Mouse (Mus musculus): Measurements from ENCODE around the gene C1rl. TPM values are rescaled to one million over a fixed set of nuclear protein-coding genes. Genes with fewer than 3 reads are reported as not detected.

C1rl gene
- polyA plus RNA-seq, 1 experiment = 0.50 TPM

GRCm38 (mm10) chr6:124484851-124485250 lies 8.1 kb upstream of the C1rl start:
- H3K27me3 ChIP-seq (ENCODE audit: control insufficient read depth, insufficient read depth, insufficient read length) = no peaks in the 10 kb centered on the region
- H3K79me2 ChIP-seq (ENCODE audit: control insufficient read depth, insufficient read depth) = no peaks in the 10 kb centered on the region
- no peaks in the 10 kb centered on the region for H3K79me3 ChIP-seq (ENCODE audit: low read depth)
- H3K36me3 ChIP-seq (ENCODE audit: control insufficient read depth, insufficient read depth) = no peaks in the 10 kb centered on the region
- no peak overlapping the region for H3ac ChIP-seq (ENCODE audit: control insufficient read depth, insufficient read length, low read depth)
- no peak overlapping the region for H3K4me3 ChIP-seq (ENCODE audit: insufficient read depth, poor library complexity, severe bottlenecking)
- no peak for TF ChIP-seq CTCF (IDR thresholded peaks at IDR 0.05; ENCODE audit: control insufficient read depth, insufficient read depth, insufficient read length)
- no peak for TF ChIP-seq MAX (IDR thresholded peaks at IDR 0.05)
- TF ChIP-seq USF1 (IDR thresholded peaks at IDR 0.05; ENCODE audit: low read depth) = peak; percentile 37
- no peak for TF ChIP-seq CEBPB (IDR thresholded peaks at IDR 0.05; ENCODE audit: low read depth)
- TF ChIP-seq MYOD1 (IDR thresholded peaks at IDR 0.05; ENCODE audit: control insufficient read depth, insufficient read length, low read depth) = no peak
- TF ChIP-seq MYOG (IDR thresholded peaks at IDR 0.05; ENCODE audit: control insufficient read depth, extremely low read depth, insufficient read length) = no peak
- peak; percentile 57 for TF ChIP-seq FOSL1 (IDR thresholded peaks at IDR 0.05; ENCODE audit: insufficient read depth, low read length, poor library complexity, severe bottlenecking)

GRCm38 (mm10) chr6:124485414-124486144 lies 7.3 kb upstream of the C1rl start:
- no peaks in the 10 kb centered on the region for H3K36me3 ChIP-seq (ENCODE audit: control insufficient read depth, insufficient read depth)
- H3K27me3 ChIP-seq (ENCODE audit: control insufficient read depth, insufficient read depth, insufficient read length) = no peaks in the 10 kb centered on the region
- H3K79me2 ChIP-seq (ENCODE audit: control insufficient read depth, insufficient read depth) = no peaks in the 10 kb centered on the region
- no peak for TF ChIP-seq MYOG (IDR thresholded peaks at IDR 0.05; ENCODE audit: control insufficient read depth, extremely low read depth, insufficient read length)
- TF ChIP-seq CEBPB (IDR thresholded peaks at IDR 0.05; ENCODE audit: low read depth) = no peak
- TF ChIP-seq CTCF (IDR thresholded peaks at IDR 0.05; ENCODE audit: control insufficient read depth, insufficient read depth, insufficient read length) = no peak
- TF ChIP-seq USF1 (IDR thresholded peaks at IDR 0.05; ENCODE audit: low read depth) = no peak
- TF ChIP-seq MAX (IDR thresholded peaks at IDR 0.05) = no peak
- H3ac ChIP-seq (ENCODE audit: control insufficient read depth, insufficient read length, low read depth) = peak overlapping the region; percentile 51
- H3K4me3 ChIP-seq (ENCODE audit: insufficient read depth, poor library complexity, severe bottlenecking) = peak overlapping the region; percentile 7
- no peaks in the 10 kb centered on the region for H3K79me3 ChIP-seq (ENCODE audit: low read depth)

- Histone ChIP-seq H3ac (ENCODE audit: control insufficient read depth, insufficient read length, low read depth) (no peak overlapping the region), H3K36me3 (ENCODE audit: control insufficient read depth, insufficient read depth) (no peaks in the 10 kb centered on the region), H3K79me2 (ENCODE audit: control insufficient read depth, insufficient read depth) (no peaks in the 10 kb centered on the region), H3K27me3 (ENCODE audit: control insufficient read depth, insufficient read depth, insufficient read length) (no peaks in the 10 kb centered on the region), H3K79me3 (ENCODE audit: low read depth) (no peaks in the 10 kb centered on the region), H3K4me3 (ENCODE audit: insufficient read depth, poor library complexity, severe bottlenecking) (no peak overlapping the region)
- no peak for TF ChIP-seq MYOD1 (IDR thresholded peaks at IDR 0.05; ENCODE audit: control insufficient read depth, insufficient read length, low read depth)
Measured at GRCm38 (mm10) chr6:124487509-124487908, 5.4 kb upstream of the C1rl start.

- Histone ChIP-seq H3ac (ENCODE audit: control insufficient read depth, insufficient read length, low read depth) (no peak overlapping the region), H3K27me3 (ENCODE audit: control insufficient read depth, insufficient read depth, insufficient read length) (no peaks in the 10 kb centered on the region), H3K79me2 (ENCODE audit: control insufficient read depth, insufficient read depth) (no peaks in the 10 kb centered on the region), H3K36me3 (ENCODE audit: control insufficient read depth, insufficient read depth) (no peaks in the 10 kb centered on the region), H3K79me3 (ENCODE audit: low read depth) (no peaks in the 10 kb centered on the region), H3K4me3 (ENCODE audit: insufficient read depth, poor library complexity, severe bottlenecking) (no peak overlapping the region)
- TF ChIP-seq CTCF (IDR thresholded peaks at IDR 0.05; ENCODE audit: control insufficient read depth, insufficient read depth, insufficient read length) = no peak
- TF ChIP-seq MYOG (IDR thresholded peaks at IDR 0.05; ENCODE audit: control insufficient read depth, extremely low read depth, insufficient read length) = no peak
- no peak for TF ChIP-seq USF1 (IDR thresholded peaks at IDR 0.05; ENCODE audit: low read depth)
- no peak for TF ChIP-seq MAX (IDR thresholded peaks at IDR 0.05)
- TF ChIP-seq MYOD1 (IDR thresholded peaks at IDR 0.05; ENCODE audit: control insufficient read depth, insufficient read length, low read depth) = no peak
- no peak for TF ChIP-seq FOSL1 (IDR thresholded peaks at IDR 0.05; ENCODE audit: insufficient read depth, low read length, poor library complexity, severe bottlenecking)
- no peak for TF ChIP-seq CEBPB (IDR thresholded peaks at IDR 0.05; ENCODE audit: low read depth)
Measured at GRCm38 (mm10) chr6:124488952-124489351, 4.0 kb upstream of the C1rl start.

- Histone ChIP-seq H3ac (ENCODE audit: control insufficient read depth, insufficient read length, low read depth) (no peak overlapping the region), H3K4me3 (ENCODE audit: insufficient read depth, poor library complexity, severe bottlenecking) (no peak overlapping the region), H3K79me2 (ENCODE audit: control insufficient read depth, insufficient read depth) (no peaks in the 10 kb centered on the region), H3K27me3 (ENCODE audit: control insufficient read depth, insufficient read depth, insufficient read length) (no peaks in the 10 kb centered on the region), H3K36me3 (ENCODE audit: control insufficient read depth, insufficient read depth) (no peaks in the 10 kb centered on the region), H3K79me3 (ENCODE audit: low read depth) (no peaks in the 10 kb centered on the region)
- TF ChIP-seq MYOG (IDR thresholded peaks at IDR 0.05; ENCODE audit: control insufficient read depth, extremely low read depth, insufficient read length) = no peak
- no peak for TF ChIP-seq MAX (IDR thresholded peaks at IDR 0.05)
- TF ChIP-seq USF1 (IDR thresholded peaks at IDR 0.05; ENCODE audit: low read depth) = no peak
- TF ChIP-seq MYOD1 (IDR thresholded peaks at IDR 0.05; ENCODE audit: control insufficient read depth, insufficient read length, low read depth) = no peak
- no peak for TF ChIP-seq CEBPB (IDR thresholded peaks at IDR 0.05; ENCODE audit: low read depth)
- TF ChIP-seq FOSL1 (IDR thresholded peaks at IDR 0.05; ENCODE audit: insufficient read depth, low read length, poor library complexity, severe bottlenecking) = no peak
- TF ChIP-seq CTCF (IDR thresholded peaks at IDR 0.05; ENCODE audit: control insufficient read depth, insufficient read depth, insufficient read length) = no peak
Measured at GRCm38 (mm10) chr6:124491427-124491826, 1.5 kb upstream of the C1rl start.

- no peaks in the 10 kb centered on the region for H3K79me3 ChIP-seq (ENCODE audit: low read depth)
- no peaks in the 10 kb centered on the region for H3K36me3 ChIP-seq (ENCODE audit: control insufficient read depth, insufficient read depth)
- no peaks in the 10 kb centered on the region for H3K79me2 ChIP-seq (ENCODE audit: control insufficient read depth, insufficient read depth)
- no peak overlapping the region for H3ac ChIP-seq (ENCODE audit: control insufficient read depth, insufficient read length, low read depth)
- H3K4me3 ChIP-seq (ENCODE audit: insufficient read depth, poor library complexity, severe bottlenecking) = no peak overlapping the region
- no peaks in the 10 kb centered on the region for H3K27me3 ChIP-seq (ENCODE audit: control insufficient read depth, insufficient read depth, insufficient read length)
- no peak for TF ChIP-seq MYOD1 (IDR thresholded peaks at IDR 0.05; ENCODE audit: control insufficient read depth, insufficient read length, low read depth)
- TF ChIP-seq FOSL1 (IDR thresholded peaks at IDR 0.05; ENCODE audit: insufficient read depth, low read length, poor library complexity, severe bottlenecking) = no peak
- TF ChIP-seq CTCF (IDR thresholded peaks at IDR 0.05; ENCODE audit: control insufficient read depth, insufficient read depth, insufficient read length) = no peak
- no peak for TF ChIP-seq USF1 (IDR thresholded peaks at IDR 0.05; ENCODE audit: low read depth)
- TF ChIP-seq MYOG (IDR thresholded peaks at IDR 0.05; ENCODE audit: control insufficient read depth, extremely low read depth, insufficient read length) = no peak
- no peak for TF ChIP-seq MAX (IDR thresholded peaks at IDR 0.05)
- no peak for TF ChIP-seq CEBPB (IDR thresholded peaks at IDR 0.05; ENCODE audit: low read depth)
Measured at GRCm38 (mm10) chr6:124493886-124494285, 973 bp downstream of the C1rl start.
